Mouse (Mus musculus) lung, adult 2 months (tissue): ENCODE data around the gene Arhgap40.

Experiments
- CTCF ChIP-seq: fragments of 200-500 bp; IDR thresholded peaks from 2 replicates; pipeline ENCODE4 v1.5.1; 2011; ENCODE audit warnings: mild to moderate bottlenecking, low read length, control low read depth; ENCODE audit not compliant: insufficient read depth
- POLR2A ChIP-seq: fragments of 200-500 bp; IDR thresholded peaks from 2 replicates; pipeline ENCODE4 v1.6.1; 2011; ENCODE audit warnings: low read depth, mild to moderate bottlenecking, control low read depth, low read length, borderline replicate concordance; ENCODE audit errors: extremely low read depth

DNA sequence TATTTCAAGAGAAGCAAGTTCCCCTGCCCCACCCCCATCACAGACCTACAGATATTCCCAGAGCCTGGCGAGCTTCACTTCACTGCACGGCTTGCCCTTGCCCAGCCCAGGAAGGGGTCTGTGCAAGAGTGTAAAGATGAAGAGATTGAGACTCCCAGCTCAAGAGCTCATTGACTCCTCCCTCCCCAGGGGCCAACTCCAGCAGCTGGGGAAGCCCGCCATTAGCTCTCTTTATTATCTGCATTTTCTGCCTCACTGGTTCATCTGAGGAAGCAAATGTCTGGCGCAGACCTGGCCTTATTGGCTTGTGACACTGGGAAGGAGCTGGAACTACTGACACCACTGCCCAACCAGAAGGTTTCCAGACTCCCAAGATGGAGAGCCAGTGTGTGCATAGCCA, 67.4 kb downstream of the Arhgap40 start:
- no peak for TF ChIP-seq CTCF
- TF ChIP-seq POLR2A, result no peak
